Mouse (Mus musculus): ENCODE measurements around the gene Dkk3. TPM values are rescaled to one million over a fixed set of nuclear protein-coding genes. Genes with fewer than 3 reads are reported as not detected.
"Not testable (repeated sequence)": the region's sequence is repeated elsewhere in the genome, so short reads cannot be mapped to it uniquely, and the experiment has no call there.

The Dkk3 gene
- total RNA-seq, 2 experiments from 2014 or later, result 44.1 to 77.0 TPM

- no peak for DNase-seq
- intact Hi-C loops (cut with DNase I), result no loop called here
These were observed 25.6 kb downstream of the Dkk3 start for GRCm38 (mm10) chr7:112133277-112133676.

- intact Hi-C loops (cut with DNase I), result no loop called here
- no peak for DNase-seq
These were observed 26.9 kb downstream of the Dkk3 start for GRCm38 (mm10) chr7:112132005-112132404.

DNA sequence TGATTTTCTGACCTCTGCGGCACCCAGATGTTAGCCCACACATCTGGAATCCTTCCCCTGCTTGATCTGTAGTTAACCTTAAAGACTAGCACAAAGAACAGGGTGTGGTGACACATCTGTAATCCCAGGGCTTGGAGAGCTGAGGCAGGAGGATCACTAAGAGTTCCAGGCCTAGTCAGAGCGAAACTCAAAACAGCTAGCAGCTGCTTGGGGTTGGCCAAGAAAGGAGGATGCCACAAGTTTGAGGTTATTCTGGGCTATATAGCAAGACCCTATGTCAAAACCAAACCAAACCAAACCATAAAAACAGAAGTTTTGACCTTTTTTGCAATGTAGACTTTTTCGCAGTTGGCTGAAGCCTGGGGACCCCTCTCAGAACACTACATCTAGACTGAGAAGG lies 28.2 kb downstream of the Dkk3 start:
- no peak for DNase-seq
- intact Hi-C loops (cut with DNase I), result no loop called here

- intact Hi-C loops (cut with DNase I), result no loop called here
- no peak for DNase-seq
These were observed 29.0 kb downstream of the Dkk3 start for GRCm38 (mm10) chr7:112129851-112130250.

- DNase-seq, result peak in 1 of 2 experiments; percentile 50
- intact Hi-C loops (cut with DNase I), result no loop called here
These were observed 30.0 kb downstream of the Dkk3 start for GRCm38 (mm10) chr7:112128810-112129209.

DNA sequence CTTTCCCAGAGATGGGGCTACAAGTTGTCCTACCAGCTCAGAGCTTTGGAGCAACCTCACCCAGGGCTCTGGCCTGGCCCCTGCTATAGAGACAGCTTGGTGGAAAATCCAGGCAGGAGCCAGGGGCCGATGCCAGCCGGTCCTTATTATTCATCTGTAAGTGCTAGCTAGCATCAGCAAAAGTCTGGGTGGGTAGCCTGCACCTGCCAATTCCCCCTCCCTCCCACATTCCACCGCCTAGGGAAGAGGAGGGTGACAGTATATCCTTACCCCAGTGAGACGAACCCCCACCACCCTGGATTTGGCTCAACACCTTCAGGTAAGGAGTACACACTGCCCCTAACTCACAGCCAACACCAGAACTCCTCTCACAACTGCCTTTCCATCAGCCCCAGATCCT lies 30.9 kb downstream of the Dkk3 start:
- intact Hi-C loops (cut with DNase I), result no loop called here
- DNase-seq, result no peak

- intact Hi-C loops (cut with DNase I), result no loop called here
- no peak for DNase-seq
These were observed 31.7 kb downstream of the Dkk3 start for GRCm38 (mm10) chr7:112127085-112127637.

- intact Hi-C loops (cut with DNase I), result no loop called here
- no peak for DNase-seq
These were observed 33.1 kb downstream of the Dkk3 start for GRCm38 (mm10) chr7:112125625-112126260.

DNA sequence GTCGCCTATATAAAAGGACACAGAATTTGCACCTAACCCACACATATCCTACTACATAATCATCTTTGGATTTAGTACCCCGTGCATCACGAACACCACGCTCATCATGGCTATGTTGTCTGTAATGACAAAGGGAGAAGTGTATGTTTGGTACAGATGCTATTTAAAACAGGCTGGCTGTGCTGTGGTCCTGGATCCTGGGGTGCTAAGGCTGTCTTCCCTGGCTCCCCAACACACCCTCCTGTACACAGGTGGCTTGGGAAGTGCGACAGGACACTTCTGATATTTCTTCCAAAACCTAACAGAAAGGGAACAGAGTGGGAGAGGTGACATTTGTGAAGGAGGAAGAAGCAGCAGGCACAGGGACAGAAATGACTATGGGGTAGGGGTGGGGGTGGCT lies 35.2 kb downstream of the Dkk3 start:
- DNase-seq, result no peak
- intact Hi-C loops (cut with DNase I), result no loop called here

GRCm38 (mm10) chr7:112121866-112122500 lies 36.9 kb downstream of the Dkk3 start:
- intact Hi-C loops (cut with DNase I), result no loop called here
- no peak for DNase-seq

DNA sequence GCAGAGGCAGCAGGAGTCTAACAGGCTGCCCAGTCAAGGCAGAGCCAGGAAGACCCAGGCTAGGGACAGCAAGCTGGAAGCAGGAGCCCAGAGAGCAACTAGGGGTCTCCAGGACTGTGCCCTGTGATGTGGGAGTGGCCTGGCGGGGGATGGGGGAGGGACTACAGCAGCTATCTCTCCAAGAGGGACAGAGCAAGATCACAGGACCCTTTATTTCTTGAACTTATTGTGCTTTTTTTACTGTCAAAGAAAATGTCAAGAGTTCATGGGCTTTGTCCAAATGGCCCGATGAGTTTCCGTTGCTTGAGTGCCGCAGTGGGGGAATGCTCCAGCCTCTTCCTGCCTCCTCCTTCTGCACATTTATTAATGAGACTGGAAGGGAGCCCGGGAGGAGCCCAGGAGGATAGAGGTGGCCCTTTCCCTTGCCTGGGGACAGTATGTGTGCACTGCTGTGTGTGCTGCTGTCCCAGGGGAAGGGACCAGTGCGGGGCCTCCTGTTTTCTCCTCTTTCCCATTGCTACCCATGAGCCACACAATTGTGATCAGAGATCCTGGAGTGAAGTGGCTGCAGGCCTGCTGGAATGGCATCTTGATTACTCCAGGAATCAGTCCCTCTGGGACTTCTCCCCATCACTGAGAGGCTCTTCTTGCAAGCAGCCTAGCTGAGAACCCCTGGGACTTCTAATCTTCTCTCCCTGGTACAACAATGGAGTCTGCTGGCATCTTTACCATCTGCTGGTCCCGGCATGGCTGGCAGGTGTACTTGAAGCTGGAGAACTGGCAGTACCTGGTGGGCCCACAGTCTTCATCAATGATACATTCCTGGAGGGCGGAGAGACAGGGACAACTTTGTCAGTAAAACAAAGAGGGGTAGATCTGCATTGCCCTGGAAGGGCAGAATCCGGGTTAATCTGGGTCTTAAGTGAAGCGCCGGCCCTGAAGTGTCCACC lies 37.7 kb downstream of the Dkk3 start:
- intact Hi-C loops (cut with DNase I), result no loop called here
- DNase-seq, result peak in 1 of 2 experiments; percentile 45

GRCm38 (mm10) chr7:112119248-112119647 lies 39.6 kb downstream of the Dkk3 start:
- intact Hi-C loops (cut with DNase I), result no loop called here
- DNase-seq, result no peak

- intact Hi-C loops (cut with DNase I), result no loop called here
- DNase-seq, result no peak
These were observed 40.8 kb downstream of the Dkk3 start for GRCm38 (mm10) chr7:112118086-112118485.

DNA sequence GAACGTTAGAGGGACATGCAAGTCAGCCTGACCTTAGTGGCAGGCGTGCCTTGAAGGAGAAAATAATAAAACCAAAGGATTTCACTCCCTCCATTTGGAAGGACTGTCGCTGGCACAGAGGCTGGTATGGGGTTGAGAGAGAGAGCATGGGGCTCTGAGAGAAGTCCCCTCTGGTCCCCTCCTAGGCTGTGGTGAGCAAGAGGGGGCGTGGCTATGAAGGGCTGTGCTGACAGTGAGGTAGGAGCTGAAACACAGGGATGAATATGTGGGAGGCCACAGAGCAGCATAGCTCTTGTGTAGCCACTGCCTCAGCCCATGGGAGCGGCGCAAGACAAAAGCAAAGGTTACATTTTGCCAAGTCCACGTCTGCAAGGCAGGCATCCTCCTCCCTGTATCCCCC lies 41.4 kb downstream of the Dkk3 start:
- no peak for DNase-seq
- intact Hi-C loops (cut with DNase I), result no loop called here

DNA sequence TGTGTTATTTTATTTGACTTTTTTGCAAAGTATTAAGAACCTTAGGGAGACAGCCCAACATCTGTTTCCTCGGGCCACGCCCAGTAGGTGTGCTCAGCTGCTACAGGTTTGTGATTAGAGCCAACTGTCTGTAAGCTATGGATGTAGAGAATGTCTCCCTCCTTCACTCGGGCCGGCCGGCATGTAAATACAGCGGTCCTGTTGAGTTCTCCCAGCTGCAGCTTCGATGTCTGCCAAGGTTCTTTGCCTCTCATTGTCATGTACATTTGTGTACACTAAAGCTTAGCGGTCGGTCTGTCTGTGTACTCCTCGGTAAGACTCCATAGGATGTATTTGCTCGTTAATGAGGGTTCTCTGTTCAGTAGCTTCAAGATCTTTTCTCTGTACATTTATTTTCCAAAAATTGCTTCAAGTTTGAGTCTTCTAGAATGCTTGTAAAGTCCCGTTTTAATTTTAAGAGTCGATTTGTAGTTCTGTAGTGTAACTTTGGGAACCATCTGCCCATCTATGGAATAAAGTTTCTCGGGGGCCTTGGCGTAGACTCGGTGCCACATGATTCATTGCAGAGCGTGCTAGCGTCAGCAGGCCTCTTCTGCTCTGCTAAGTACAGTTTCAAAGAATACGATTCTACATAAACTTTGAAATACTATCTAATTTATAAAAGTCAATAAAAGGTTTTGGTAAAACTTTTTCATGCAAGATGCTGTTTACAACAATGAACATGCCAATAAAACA lies 48.1 kb downstream of the Dkk3 start:
- no peak for DNase-seq
- intact Hi-C loops (cut with DNase I), result no loop called here

GRCm38 (mm10) chr7:112108757-112109156 lies 50.1 kb downstream of the Dkk3 start:
- no peak for DNase-seq
- intact Hi-C loops (cut with DNase I), result no loop called here

DNA sequence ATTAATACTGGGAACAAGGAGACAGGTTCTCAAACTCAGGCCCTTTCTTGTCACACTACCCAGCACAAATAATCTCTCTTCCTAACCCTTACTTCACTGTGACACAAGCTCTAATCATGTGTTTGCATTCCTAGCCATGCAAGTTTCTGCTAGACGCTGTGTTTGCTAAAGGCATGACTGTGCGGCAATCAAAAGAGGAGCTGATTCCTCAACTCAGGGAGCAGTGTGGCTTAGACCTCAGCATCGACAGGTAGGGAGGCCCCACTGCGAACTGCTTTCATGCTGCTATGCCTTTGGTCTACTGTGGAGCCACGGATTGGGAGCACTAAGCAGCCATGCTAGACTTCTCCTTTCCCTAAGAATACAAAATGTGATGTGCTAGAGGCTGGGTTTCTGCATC lies 55.0 kb downstream of the Dkk3 start:
- DNase-seq, result no peak
- intact Hi-C loops (cut with DNase I), result no loop called here

DNA sequence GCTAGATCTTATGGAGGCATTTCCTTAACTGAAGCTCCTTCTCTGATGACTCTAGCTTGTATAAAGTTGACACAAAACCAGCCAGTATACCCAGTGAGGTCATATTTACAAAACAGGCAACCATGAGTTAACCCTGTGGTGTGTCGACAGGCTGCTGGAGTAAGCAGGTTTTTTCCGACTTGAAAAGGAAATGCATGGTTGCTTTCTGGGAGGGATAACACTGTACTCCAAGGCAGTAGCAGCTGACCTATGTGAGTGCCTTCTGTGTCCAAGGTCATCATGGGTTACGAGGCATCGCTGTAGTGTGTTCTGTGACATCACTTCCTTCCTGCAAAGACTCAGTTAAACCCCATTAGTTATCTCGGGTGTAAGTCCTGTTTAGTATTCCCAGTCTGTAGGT lies 55.9 kb downstream of the Dkk3 start:
- intact Hi-C loops (cut with DNase I), result no loop called here
- no peak for DNase-seq

DNA sequence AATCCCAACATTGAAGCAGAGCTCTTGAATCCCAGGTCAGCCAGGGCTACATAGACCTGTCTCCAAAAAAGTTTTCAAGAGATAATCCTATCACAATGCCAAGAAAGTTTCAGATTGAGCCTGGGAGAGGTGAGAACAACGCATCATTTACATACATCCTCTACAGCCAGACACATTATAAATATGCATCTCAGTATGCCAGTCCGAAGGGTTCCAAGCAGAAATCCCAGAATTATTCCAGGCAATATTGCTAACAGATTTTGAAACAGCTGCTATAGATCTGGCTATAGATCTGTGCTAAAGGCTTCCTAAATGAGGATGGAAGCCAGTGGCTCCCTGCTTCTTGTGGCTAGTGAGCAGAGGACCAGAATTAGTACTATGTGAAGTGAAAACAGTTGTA lies 58.0 kb downstream of the Dkk3 start:
- intact Hi-C loops (cut with DNase I), result no loop called here
- DNase-seq, result no peak

- DNase-seq; intact Hi-C loops (cut with DNase I): not testable (repeated sequence)
These were observed 63.9 kb downstream of the Dkk3 start for GRCm38 (mm10) chr7:112094923-112095322.

DNA sequence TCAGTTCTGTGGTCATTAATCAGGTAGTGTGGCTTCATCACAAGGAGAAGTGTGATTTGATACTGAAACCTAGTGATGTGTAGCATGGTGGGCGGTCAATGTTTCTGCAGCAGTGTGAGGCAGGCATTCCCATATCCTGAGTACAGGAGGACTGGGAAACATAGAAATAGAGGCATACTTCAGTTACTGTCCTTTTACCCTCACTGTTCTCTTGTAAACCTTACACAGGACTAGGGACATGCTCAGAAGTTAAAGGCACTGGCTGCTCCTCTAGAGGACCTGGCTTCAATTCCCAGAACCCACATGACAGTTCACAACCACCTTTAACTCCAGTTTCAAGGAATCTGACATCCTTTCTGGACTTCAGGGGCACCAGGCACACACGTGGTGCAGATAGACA lies 72.7 kb downstream of the Dkk3 start:
- intact Hi-C loops (cut with DNase I), result no loop called here
- no peak for DNase-seq

All from heart, postnatal 10 days (tissue).